Mouse (Mus musculus) adrenal gland, postnatal 14 days (tissue): ENCODE data around the gene BC051665. TPM values are rescaled to one million over a fixed set of nuclear protein-coding genes. Genes with fewer than 3 reads are reported as not detected.

Experiments
- DNase-seq: peaks from one replicate; pipeline ENCODE4 v3.0.0; 2021; ENCODE audit warnings: mixed read lengths
- long read RNA-seq, 2 experiments: library from polyadenylated mRNA; stranded (forward); transcript quantifications; one replicate each; pipeline ENCODE4 v2.0.0; 2021
- total RNA-seq: library from RNA; stranded (reverse); gene quantifications from 2 replicates; pipeline ENCODE4 v1.2.3, GENCODE M21; 2021

BC051665 gene
- not detected in 2 replicates for total RNA-seq
- long read RNA-seq, experiment 1: 0 reads
- long read RNA-seq, experiment 2: 0 reads

DNA sequence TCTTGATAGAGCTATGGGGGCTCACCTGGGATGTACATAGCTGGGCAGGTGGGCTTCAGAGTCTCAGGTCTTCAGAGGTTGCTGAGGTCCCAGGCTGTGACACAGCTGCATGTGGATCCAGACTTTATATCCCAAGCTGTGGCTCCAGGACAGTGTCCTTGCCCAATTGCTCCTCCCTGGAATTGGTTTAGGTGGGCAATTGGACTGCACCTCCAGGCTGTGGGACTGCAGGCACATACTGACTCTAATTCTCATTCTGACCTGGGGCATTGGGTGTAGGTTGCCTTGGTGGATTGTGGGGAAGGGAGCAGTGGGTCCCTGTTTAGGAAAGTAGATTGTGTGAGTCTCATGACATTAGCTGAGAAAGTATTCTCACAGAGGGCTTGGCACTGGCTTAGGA lies at the start of gene BC051665:
TSS of gene BC051665 (minus strand) at position 101 of the 400 bp plus-strand sequence.
- DNase-seq: no peak

DNA sequence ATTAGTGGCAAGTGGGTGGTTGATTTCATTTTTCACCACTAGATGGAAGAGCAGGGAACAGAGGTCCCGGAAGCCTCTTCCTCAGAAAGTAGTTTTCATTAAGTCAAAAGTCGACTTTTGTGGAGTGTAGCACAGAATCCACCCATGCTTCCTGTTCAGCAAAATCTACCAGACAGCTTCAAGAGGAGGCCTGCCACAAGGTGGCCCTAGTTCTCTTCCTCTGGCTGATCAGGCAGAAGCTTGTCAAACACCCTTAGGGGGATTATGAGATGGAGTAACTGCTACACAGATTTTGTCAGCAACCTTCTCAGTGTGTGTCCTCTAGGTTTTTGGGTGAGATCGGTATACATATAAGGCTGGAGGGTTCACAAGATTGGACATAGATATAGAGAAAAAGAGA lies 39.9 kb upstream of the BC051665 start:
- DNase-seq: peak; percentile 41

DNA sequence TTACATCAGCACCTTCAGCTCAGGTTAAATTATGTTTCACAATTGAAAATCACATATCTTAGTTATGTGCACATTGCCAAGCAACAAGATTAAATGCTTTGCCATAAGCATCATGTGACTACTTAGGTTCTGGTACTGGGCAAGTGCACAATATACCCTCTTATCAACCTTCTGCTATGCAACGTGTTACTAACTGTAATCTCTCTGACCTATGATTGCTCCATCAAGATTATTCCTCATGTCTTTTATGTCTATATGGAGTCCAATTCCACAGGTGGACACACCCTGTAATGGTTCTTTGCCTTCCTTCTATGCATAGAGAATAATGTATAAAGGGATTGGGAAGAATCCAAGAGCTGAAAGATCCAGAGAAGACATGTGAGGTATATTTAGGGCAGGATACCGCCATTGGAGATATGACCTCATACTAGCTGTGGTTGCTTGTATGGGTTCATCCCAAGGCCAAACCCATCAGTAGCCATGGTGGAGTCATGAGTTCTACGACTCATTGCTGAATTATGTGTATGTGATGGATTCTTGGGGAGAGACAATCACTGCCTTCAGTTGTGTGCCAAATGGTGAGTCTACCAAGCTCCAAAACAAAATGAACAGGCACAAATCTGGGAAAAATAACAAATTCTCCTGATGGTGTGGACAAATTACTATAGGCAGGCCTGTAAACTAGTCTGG lies 34.5 kb upstream of the BC051665 start:
- DNase-seq: no peak

DNA sequence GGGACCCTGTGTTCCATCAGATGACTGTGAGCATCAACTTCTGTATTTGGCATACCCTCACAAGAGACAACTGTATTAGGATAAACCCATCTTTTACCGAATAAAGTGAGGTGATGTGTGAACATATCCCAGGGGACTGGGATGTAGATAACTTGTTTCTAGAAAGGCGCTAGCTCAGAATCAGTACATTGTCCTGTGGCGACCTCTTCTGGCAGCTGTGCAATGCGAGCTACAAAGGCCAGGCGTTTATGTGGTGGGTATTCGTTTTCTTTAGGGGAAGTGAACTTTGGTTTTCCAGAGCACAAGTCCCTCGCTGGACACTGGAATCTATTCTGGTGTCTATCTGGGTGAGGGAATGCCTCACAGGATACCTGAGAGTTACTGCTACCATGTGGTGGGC lies 33.3 kb upstream of the BC051665 start:
- DNase-seq: peak; percentile 68

DNA sequence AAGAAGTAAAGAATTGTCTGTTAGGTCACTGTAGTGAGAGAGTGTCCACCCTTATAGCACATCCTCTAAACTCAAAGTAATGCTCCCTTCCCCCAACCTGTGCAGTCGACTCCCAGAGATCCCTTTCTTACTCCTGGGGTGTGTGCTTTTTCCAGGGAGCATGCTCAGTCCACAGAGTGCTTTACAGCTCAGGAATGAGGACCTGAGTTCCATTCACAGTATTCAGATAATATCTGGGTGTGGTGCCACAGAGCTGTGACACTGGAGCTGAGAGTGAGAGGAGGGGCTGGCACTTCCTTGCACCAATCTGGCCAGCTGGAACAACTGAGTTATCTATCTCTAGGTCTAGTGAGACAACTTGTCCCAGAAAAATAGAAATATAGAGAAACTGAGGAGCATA lies 27.6 kb upstream of the BC051665 start:
- no peak for DNase-seq

DNA sequence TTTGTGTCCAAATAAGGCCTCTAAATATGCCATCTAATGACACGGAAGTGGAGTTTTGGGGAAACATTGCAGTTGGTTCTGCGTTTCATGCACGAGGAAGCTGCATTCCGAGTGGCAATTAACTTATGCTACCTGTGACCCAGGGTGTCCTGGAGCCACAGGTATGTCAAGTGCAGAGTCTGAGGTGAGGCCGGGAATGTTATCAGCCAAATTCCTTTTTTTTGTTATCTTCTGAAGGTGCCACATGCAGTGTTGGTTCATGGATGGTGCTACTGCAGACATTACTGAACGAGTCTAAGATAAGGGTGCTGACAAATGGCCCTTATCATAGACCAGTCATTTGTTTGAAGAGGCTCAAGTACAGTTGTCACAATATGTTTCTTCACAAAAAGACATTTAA lies 26.6 kb upstream of the BC051665 start:
- DNase-seq: no peak

DNA sequence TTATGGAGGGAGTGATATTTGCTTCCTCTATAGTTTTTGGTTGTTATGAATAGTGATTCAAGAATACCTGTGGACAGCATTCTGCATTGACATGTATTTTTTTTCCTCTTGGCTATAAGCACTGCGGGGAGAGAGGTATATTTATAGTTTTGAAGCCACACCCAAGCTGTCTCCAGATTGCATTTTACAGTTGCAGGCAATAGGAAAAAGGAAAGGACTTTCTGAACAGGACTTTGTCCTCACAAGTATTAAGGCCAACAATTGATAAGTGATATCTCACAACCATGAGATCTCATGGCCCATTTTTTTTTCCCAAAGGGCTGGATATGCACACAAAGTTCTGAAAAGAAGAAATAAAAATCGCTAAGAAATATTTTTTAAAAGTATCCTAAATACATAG lies 23.5 kb upstream of the BC051665 start:
- DNase-seq: no peak

DNA sequence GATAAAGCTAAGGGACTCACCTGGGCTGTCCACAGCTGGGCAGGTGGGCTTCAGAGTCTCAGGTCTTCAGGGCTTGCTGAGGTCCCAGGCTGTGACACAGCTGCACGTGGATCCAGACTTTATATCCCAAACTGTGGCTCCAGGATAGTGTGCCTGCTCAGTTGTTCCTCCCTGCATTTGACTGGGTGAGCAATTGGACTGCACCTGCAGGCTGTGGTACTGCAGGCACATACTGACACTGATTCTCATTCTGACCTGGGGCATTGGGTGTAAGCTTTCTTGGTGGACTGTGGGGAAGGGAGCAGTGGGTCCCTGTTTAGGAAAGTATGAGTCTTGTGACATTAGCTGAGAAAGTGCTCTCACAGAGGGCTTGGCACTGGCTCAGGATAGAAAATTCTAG lies 16.6 kb upstream of the BC051665 start, which contains the start of gene Ctsll3:
TSS of gene Ctsll3 (minus strand) at position 101 of the 400 bp plus-strand sequence.
- DNase-seq: no peak

DNA sequence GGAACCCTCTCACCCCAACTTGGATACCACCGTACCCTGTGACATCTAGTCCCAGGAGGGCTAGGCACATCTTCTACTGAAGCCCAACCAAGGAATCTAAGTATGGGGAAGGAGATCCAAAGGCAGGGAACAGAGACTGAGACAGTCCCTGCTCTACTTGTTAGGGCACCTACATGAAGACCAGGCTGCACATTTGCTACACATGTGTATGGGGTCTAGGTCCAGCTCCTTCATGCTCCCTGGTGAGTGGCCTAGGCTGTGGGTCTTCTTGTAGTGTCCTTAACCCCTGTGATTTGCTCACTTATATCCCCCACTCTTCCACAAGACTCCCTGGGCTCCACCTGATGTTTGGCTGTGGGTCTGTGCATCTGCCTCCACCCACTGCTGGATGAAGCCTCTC lies 3.3 kb upstream of the BC051665 start:
- no peak for DNase-seq

DNA sequence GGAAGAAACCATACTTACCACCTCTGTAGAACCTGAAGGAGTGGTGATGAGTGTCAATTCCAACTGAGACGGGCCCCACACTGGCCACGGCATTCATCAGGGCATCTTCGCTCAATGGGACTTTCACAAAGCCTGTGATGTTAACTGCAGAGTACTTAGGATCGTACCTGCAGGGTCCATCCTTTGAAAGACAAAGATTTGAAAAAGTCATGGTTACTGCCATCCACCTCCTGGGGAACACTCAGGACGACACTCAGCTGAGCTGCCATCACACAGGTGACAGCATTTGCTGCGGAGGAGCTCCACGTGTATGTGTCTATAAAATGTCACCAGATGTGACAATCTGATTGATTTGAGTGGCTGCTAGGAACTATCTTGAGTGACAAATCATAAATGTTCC lies 2.9 kb downstream of the BC051665 start:
- DNase-seq: no peak

DNA sequence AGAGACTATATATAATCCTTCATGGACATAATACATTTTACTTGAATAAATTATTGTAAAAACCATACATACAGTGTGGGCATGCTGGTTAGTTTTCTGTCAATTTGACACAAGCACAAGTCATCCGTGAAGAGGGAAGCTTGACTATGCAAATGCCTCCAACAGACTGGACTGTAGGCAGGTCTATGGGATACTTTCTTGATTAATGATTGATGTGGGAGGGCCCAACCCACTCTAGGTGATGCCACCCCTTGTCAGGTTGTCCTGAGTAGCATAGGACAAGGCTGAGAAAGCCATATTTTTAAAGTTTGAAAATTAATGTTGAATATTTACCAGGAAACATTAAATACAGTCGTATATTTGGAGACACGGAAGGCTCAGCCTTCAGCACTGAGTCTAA lies 5.6 kb downstream of the BC051665 start:
- DNase-seq: no peak

DNA sequence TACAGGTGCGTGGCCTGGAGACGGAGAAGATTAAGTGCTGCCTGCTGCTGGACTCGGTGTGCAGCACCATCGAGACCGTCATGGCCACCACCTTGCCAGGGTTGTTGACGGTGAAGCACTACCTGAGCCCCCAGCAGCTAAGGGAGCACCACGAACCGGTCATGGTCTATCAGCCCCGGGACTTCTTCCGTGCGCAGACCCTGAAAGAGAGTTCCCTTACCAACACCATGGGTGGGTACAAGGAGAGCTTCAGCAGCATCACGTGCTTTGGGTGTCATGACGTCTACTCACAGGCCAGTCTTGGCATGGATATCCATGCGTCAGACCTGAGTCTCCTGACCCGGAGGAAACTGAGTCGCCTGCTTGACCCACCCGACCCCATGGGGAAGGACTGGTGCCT lies 25.0 kb downstream of the BC051665 start:
- DNase-seq: no peak

DNA sequence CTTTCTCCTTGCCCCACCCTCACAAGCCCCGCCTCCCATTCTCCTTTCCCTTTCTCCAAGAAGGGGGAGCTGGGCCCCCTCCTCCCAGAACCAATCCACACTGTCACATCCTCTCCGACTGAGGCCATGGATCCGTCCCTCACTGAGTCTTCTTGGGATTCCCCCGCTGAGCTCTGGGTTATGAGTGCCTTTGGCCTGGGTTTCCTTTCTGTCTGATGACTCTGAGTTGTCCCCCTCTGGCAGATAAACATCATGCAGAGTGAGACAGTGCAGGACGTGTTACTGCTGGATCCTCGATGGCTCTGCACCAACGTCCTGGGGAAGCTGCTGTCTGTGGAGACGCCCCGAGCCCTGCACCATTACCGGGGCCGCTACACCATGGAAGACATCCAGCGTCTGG lies 25.8 kb downstream of the BC051665 start:
- DNase-seq: no peak

DNA sequence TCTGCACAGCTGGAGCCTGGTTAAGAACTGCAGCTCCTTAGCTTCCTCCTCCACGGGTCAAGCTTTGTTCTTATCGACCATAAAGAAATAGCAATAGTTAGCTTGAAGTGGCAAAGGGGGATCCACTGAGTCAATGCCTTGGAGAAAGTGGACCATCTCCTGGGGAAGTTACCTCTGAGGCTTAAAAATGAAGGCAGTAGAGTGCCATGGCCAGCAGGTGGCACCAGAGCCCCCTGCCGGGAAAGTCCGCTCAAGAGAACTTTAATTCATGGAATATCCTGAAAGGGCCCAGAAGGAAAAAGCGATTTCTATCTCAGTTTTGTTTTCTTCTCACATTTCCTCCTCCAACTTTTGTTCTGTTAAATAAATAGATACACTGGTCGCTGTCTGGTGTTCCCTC lies 27.0 kb downstream of the BC051665 start:
- peak; percentile 64 for DNase-seq

DNA sequence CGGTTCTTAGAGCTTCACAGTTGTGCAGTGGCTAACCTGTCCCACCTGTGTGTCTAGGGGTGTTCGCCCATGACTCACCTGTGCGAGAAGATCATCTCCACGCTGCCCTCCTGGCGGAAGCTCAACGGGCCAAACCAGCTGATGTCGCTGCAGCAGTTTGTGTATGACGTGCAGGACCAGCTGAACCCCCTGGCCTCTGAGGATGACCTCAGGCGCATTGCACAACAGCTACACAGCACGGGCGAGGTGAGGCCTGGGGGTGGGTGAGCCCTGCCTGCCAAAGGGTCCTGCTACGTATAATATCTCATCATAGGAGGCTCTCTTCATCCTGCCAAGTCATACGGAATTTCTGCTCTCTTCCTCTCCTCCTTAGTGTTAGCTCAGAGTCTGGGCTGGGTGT lies 28.9 kb downstream of the BC051665 start:
- no peak for DNase-seq

DNA sequence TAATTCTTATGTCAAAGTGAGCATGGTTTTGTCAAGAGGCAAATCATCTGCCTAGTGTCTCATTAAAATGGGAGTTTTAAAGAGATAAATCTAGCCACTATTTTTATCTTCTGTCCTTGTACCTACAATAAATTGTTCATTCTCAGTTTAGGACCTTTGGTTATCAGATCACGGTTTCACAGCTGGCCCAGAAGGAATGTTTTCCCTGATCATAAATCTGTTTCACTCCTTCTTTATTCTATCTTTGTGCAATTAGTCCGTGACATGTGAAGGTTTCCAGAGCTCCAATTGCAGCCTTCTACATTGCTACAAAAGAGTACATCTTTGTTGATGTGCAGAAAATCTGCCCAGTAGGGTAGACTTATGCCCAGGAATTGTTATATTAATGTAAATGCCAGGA lies 30.9 kb downstream of the BC051665 start:
- DNase-seq: no peak

DNA sequence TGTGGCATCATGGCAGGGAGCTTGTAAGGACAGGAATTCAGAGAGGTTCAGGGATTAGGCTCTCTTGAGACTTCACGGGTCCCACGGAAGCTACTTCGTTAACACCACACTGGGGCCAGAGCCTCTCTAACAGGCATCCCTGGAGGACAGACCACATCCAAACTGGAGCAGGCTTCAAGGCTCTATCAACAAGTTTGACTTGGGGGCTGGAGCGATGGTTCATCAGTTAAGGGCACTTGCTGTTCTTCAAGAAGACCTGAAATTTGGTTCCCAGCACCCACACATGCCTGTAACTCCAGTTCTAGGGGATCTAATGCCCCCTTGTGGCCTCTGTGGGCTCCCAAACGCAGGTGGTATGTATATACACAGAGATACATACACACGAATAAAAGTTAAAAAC lies 32.9 kb downstream of the BC051665 start:
- DNase-seq: no peak

DNA sequence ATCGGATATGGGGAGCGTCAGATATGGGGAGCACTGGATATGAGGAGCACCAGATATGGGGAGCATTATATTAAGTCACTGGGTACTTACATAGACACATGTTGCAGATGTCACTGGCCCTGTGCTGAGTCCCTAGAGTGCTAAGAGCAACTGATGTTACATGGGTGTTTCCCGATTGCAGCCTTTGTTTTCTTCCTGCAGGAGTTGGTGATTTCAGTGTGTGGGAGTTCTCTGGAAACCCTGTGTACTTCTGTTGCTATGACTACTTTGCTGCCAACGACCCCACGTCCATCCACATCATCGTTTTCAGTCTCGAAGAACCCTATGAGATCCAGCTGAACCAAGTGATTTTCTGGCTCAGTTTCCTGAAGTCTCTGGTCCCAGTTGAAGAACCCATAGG lies 35.2 kb downstream of the BC051665 start:
- no peak for DNase-seq

DNA sequence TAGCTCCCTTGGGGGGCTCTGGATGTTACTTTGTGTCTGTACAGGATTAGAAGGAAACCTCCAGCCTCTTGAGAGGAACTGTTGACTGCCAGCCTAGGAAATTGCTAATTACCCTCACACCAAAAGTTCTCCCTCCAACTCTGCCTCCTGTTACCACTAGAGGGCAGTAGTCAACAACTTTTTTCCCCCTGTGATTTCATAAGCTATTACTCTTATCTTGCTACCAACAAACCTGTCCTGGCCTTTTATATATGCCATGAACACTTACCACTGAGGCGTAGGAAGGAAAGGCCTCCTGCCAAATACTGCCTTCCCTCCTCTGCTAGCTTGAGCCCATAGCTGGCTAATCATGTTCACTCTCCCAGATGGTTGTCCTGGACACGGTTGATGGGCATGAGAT lies 37.6 kb downstream of the BC051665 start:
- DNase-seq: no peak

DNA sequence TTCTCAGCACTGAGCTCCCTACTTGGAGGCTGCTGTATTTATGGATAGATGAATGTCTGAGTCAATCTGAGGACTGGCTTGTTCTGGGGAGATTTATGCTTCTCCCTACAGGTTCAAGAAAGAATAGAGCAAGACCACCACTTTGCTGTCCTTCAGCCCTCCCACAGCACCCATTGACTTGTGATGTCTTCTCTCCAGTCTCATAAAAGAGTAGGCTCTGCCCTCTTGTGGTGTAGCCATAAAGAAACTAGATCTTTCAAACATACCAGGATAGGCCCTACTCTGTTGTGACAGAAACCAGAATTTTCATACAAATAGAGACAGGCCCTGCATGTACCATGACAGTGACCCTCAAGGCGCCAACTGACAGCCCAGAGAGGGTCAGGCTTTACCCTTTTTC lies 39.0 kb downstream of the BC051665 start:
- DNase-seq: no peak

DNA sequence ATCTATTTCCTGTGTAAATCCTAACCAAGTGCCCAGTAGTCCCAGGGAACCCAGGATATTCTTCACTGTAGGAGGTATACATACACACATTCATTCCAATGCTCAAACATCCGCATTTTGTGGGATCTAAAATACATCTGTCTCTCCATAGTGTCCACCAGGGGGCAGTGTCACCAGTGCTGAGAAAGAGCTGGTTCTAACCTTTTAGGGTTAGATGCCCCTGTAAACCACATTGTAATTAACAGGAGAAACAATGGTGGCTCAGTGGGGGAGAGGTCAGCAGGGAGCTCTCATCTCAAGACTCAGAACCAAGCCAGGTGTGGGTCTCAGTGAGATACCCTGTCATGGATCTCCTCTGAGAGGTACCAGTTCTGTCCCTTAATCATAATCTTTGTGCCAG lies 39.9 kb downstream of the BC051665 start:
- peak; percentile 43 for DNase-seq

DNA sequence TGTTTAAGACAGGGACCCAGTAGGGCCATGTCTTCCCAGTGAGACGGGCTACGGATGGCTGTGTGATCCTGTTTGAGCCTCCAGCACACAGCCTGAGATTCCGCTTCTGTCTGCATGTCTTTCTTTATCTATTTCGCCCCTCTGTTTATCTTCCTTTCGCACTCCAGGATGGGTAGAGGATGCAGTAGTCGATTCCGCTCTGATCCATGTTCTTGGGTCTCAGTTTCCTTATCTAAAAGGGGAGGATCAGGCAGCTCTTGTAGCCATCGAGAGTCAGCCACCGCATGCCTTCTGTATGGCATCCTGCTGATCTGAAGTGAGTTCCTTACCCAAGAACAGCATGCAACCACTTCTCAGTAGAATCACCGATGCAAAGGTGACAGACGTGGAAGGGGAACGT lies 40.8 kb downstream of the BC051665 start:
- no peak for DNase-seq

DNA sequence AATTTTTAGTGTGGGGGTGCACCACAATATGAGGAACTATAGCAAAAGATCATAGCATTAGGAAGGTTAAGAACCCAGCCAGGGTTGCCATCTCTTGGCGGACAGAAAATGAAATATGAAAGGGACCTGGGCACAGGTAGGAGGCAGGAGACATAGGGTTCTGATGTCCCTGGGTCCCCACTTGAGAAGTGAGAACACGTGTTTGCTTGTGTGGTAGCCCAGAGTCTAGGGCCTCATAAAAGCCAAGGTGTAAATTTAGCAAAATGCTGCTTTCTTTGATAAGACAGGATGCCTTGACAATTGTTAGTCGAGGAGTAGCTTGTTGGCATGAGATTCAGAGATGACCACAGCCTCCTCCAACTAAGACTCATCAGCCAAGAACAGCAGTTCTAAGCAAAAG lies 41.4 kb downstream of the BC051665 start:
- DNase-seq: no peak

DNA sequence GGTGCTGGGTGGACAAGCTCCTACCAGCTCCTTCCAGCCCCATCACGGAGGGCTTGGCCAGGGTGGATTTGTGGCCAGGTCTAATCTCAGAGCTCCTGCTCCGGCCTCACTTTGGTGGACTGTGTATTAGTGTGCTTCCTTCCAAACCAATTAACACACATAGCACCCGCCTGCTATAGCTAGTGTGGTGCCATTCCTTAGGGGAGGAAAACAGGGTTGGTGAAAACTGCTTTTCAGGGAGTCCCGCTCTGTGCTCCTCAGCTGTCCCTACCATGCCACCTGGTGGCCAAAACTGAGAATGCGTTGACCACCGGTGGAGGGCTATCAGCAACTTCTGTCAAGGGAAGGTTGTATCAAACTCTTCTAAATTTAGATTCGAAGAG lies 42.1 kb downstream of the BC051665 start:
- peak; percentile 91 for DNase-seq
